Mouse (Mus musculus): ENCODE measurements around the gene Asb5. TPM values are rescaled to one million over a fixed set of nuclear protein-coding genes. Genes with fewer than 3 reads are reported as not detected.

Asb5 gene
- polyA plus RNA-seq, 1 experiment from 2014 or later: 6.8 TPM

Other genes starting within 250 kb of the Asb5 start
- gene Spcs3, start 418 bp downstream of the Asb5 start, polyA plus RNA-seq (2014; fragmentation: Nextera tagmentation; extraction: Ambion mirVana): 71.1 and 77.9 TPM in 2 replicates
- not detected in 2 replicates for gene Spata4, start 71.2 kb downstream of the Asb5 start, polyA plus RNA-seq (2014; fragmentation: Nextera tagmentation; extraction: Ambion mirVana)